Mouse (Mus musculus) midbrain, postnatal 0 days (tissue): Measurements from ENCODE around the gene B4galt5. TPM values are rescaled to one million over a fixed set of nuclear protein-coding genes. Genes with fewer than 3 reads are reported as not detected.

Source experiments
- ATAC-seq: fragments of 200-750 bp; cut with Nextera tagmentation; 2 replicates; pipeline ENCODE4 v1.8.0; 2017; ENCODE audit warnings: moderate number of reproducible peaks, mild to moderate bottlenecking, moderate TSS enrichment, moderate library complexity; ENCODE audit not compliant: low FRiP score
- DNase-seq: peaks from one replicate; pipeline ENCODE4 v3.0.0-alpha.2; 2015; ENCODE audit warnings: low spot score
- H3K27ac ChIP-seq: fragments of 300-500 bp; sonication (generic); 2 replicates; pipeline ENCODE4 v1.5.1; 2014; ENCODE audit warnings: low read depth, mild to moderate bottlenecking, low read length, mixed read lengths
- H3K27me3 ChIP-seq: fragments of 300-500 bp; sonication (generic); 2 replicates; pipeline ENCODE4 v1.6.1; 2014; ENCODE audit warnings: low read length, control low read depth, mixed read lengths; ENCODE audit not compliant: insufficient read depth
- H3K36me3 ChIP-seq: fragments of 300-500 bp; sonication (generic); 2 replicates; pipeline ENCODE4 v1.6.1; 2014; ENCODE audit warnings: low read length, control low read depth, mixed read lengths; ENCODE audit not compliant: insufficient read depth
- H3K4me1 ChIP-seq: fragments of 300-500 bp; sonication (generic); 2 replicates; pipeline ENCODE4 v1.6.1; 2014; ENCODE audit warnings: mild to moderate bottlenecking, control low read depth, antibody characterized with exemption, low read length, mixed read lengths; ENCODE audit not compliant: insufficient read depth
- H3K4me2 ChIP-seq: fragments of 300-500 bp; sonication (generic); 2 replicates; pipeline ENCODE4 v1.6.1; 2014; ENCODE audit warnings: low read depth, mild to moderate bottlenecking, low read length, mixed read lengths; ENCODE audit not compliant: poor library complexity, severe bottlenecking
- H3K4me3 ChIP-seq: fragments of 300-500 bp; sonication (generic); 2 replicates; pipeline ENCODE4 v1.5.1; 2014; ENCODE audit warnings: low read depth, mild to moderate bottlenecking, low read length, moderate library complexity
- H3K9ac ChIP-seq: fragments of 300-500 bp; sonication (generic); replicated peaks from 2 replicates; pipeline ENCODE4 v1.6.1; 2014; ENCODE audit warnings: mild to moderate bottlenecking, low read length, moderate library complexity, mixed read lengths; ENCODE audit not compliant: poor library complexity, severe bottlenecking
- H3K9me3 ChIP-seq: fragments of 300-500 bp; sonication (generic); 2 replicates; pipeline ENCODE4 v1.6.1; 2016; ENCODE audit warnings: low read length, control low read depth
- CTCF ChIP-seq: IDR thresholded peaks from 2 replicates; pipeline ENCODE4 v1.5.1; 2016; ENCODE audit warnings: antibody characterized with exemption, mild to moderate bottlenecking
- WGBS: fragments of 180-500 bp; shearing (Covaris S2); extraction: QIAGEN DNeasy Blood & Tissue Kit; methylation state at CpG from one replicate; pipeline ENCODE4 v1.1.7; 2014; 5-methylcytosine and 5-hydroxymethylcytosine counted together
- polyA plus RNA-seq: library from polyadenylated mRNA; unstranded; fragments of >200 nt; fragmentation: Nextera tagmentation; extraction: Ambion mirVana; gene quantifications from 2 replicates; pipeline ENCODE4 v1.2.1, GENCODE M21; 2015
- total RNA-seq: library from RNA; depleted of rRNA; stranded (reverse); fragments of >200 nt; gene quantifications from 2 replicates; pipeline ENCODE4 v1.2.3, GENCODE M21; 2014

B4galt5 gene
- total and polyA plus RNA-seq, 2 experiments from 2014 or later: 35.6 to 88.3 TPM

GRCm38 (mm10) chr2:167262433-167262832 is 86.5 kb downstream of the B4galt5 start:
- no peak for TF ChIP-seq CTCF

GRCm38 (mm10) chr2:167261106-167261505 is 87.9 kb downstream of the B4galt5 start:
- H3K4me3 ChIP-seq: no peak overlapping the region
- no peak for TF ChIP-seq CTCF
- no peaks in the 10 kb centered on the region for H3K9me3 ChIP-seq
- H3K9ac ChIP-seq: no peak overlapping the region
- DNase-seq (no peak), ATAC-seq (no peak)
- H3K36me3 ChIP-seq: no peaks in the 10 kb centered on the region
- H3K27me3 ChIP-seq: no peaks in the 10 kb centered on the region
- H3K4me2 ChIP-seq: no peak overlapping the region
- 78% methylated on average over 4 of the region's 4 CpGs for WGBS
- no peak overlapping the region for H3K27ac ChIP-seq
- H3K4me1 ChIP-seq: no peaks in the 10 kb centered on the region

More at GRCm38 (mm10) chr2:167262433-167262832, 86.5 kb downstream of the B4galt5 start:
- 95% methylated on average over 10 of the region's 10 CpGs for WGBS
- H3K36me3 ChIP-seq: no peaks in the 10 kb centered on the region
- no peak overlapping the region for H3K4me2 ChIP-seq
- H3K9ac ChIP-seq: no peak overlapping the region
- no peak overlapping the region for H3K27ac ChIP-seq
- DNase-seq: no peak
- no peaks in the 10 kb centered on the region for H3K4me1 ChIP-seq
- no peak for ATAC-seq
- H3K9me3 ChIP-seq: no peaks in the 10 kb centered on the region
- H3K4me3 ChIP-seq: no peak overlapping the region
- H3K27me3 ChIP-seq: no peaks in the 10 kb centered on the region

GRCm38 (mm10) chr2:167257790-167258189 is 91.2 kb downstream of the B4galt5 start:
- Histone ChIP-seq H3K4me3 (no peak overlapping the region), H3K36me3 (no peaks in the 10 kb centered on the region), H3K27ac (no peak overlapping the region), H3K9me3 (no peaks in the 10 kb centered on the region), H3K9ac (no peak overlapping the region), H3K27me3 (no peaks in the 10 kb centered on the region), H3K4me2 (no peak overlapping the region), H3K4me1 (no peaks in the 10 kb centered on the region)
- no peak for TF ChIP-seq CTCF
- ATAC-seq (no peak), DNase-seq (no peak)
- WGBS: 56% methylated on average over 3 of the region's 3 CpGs

DNA sequence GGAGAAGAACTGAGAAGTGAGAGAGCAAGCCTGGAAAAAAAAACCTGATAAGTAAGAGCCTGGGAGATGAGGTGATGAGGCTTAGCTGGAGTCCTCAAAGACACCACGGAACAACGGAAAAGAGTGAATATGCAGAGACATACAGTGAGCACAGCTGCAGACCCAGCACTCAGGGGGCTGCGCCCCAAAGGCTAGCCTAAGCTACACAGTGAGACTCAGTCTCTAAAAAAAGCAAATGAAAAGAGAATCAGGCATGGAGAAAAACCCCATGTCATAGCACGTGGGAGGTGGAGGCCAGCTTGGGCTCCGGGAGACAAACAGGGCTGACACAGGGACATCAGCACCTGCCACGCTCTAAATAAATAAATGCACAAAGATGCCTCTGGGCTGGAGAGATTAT is 94.2 kb downstream of the B4galt5 start:
- H3K27ac ChIP-seq: no peak overlapping the region
- no peak for TF ChIP-seq CTCF
- ATAC-seq: no peak
- no peaks in the 10 kb centered on the region for H3K36me3 ChIP-seq
- no peaks in the 10 kb centered on the region for H3K9me3 ChIP-seq
- no peaks in the 10 kb centered on the region for H3K27me3 ChIP-seq
- DNase-seq: no peak
- H3K4me1 ChIP-seq: no peaks in the 10 kb centered on the region
- no peak overlapping the region for H3K4me3 ChIP-seq
- WGBS: 72% methylated on average over 6 of the region's 6 CpGs
- H3K9ac ChIP-seq: no peak overlapping the region
- no peak overlapping the region for H3K4me2 ChIP-seq

GRCm38 (mm10) chr2:167254185-167254584 is 94.8 kb downstream of the B4galt5 start:
- DNase-seq (no peak), ATAC-seq (no peak)
- no peak overlapping the region for H3K9ac ChIP-seq
- H3K27me3 ChIP-seq: no peaks in the 10 kb centered on the region
- WGBS: 68% methylated on average over 7 of the region's 7 CpGs
- no peak overlapping the region for H3K27ac ChIP-seq
- no peaks in the 10 kb centered on the region for H3K9me3 ChIP-seq
- TF ChIP-seq CTCF: no peak
- no peak overlapping the region for H3K4me3 ChIP-seq
- no peaks in the 10 kb centered on the region for H3K36me3 ChIP-seq
- H3K4me2 ChIP-seq: no peak overlapping the region
- H3K4me1 ChIP-seq: no peaks in the 10 kb centered on the region

GRCm38 (mm10) chr2:167253476-167253875 is 95.5 kb downstream of the B4galt5 start:
- DNase-seq (no peak), ATAC-seq (no peak)
- Histone ChIP-seq H3K36me3 (no peaks in the 10 kb centered on the region), H3K4me1 (no peaks in the 10 kb centered on the region), H3K4me2 (no peak overlapping the region), H3K27ac (no peak overlapping the region), H3K27me3 (no peaks in the 10 kb centered on the region), H3K9me3 (no peaks in the 10 kb centered on the region), H3K4me3 (no peak overlapping the region), H3K9ac (no peak overlapping the region)
- TF ChIP-seq CTCF: no peak
- 85% methylated on average over 5 of the region's 5 CpGs for WGBS
